9 mouse cellular contexts compared by ENCODE assay signal in genomic region chr3:153973949-153974760, GRCm38 (mm10). TPM values are rescaled to one million over a fixed set of nuclear protein-coding genes. Genes with fewer than 3 reads are reported as not detected.
DNase-seq lines count a peak whose midpoint lies in the region; ATAC-seq and TF ChIP-seq lines count a peak whose summit lies in the region.
"Had no signal": no experiment of that assay in that cellular context is flagged by ENCODE, and none has a peak within 500 bp of the region (broad histone marks: within the 10 kb centered on the region; RNA-seq: fewer than 3 reads in every experiment).

No protein-coding gene starts in this region.

- H3K36me3 ChIP-seq in hindbrain, embryonic 15.5 days, result no peaks in the 10 kb centered on the region
- no peaks in the 10 kb centered on the region for H3K36me3 ChIP-seq in midbrain, embryonic 16.5 days (ENCODE audit: control insufficient read depth, insufficient read depth, low read length)
- H3K36me3 ChIP-seq in thymus, adult 2 months (ENCODE audit: control insufficient read depth, insufficient read depth, low read length), result no peaks in the 10 kb centered on the region

- peak overlapping the region; percentile 89 for H3K4me2 ChIP-seq in hindbrain, embryonic 15.5 days
- H3K4me2 ChIP-seq in midbrain, embryonic 16.5 days (ENCODE audit: low read length), result peak overlapping the region; percentile 93

- peak; percentile 6; the same call in 1 of the 2 replicates for ATAC-seq in hindbrain, embryonic 15.5 days (ENCODE audit: low FRiP score, low read depth)
- peak; percentile 62 for ATAC-seq in midbrain, embryonic 16.5 days

- H3K4me3 ChIP-seq in left cerebral cortex, adult 2 months, result peak overlapping the region; percentile 70
- peak overlapping the region; percentile 54 for H3K4me3 ChIP-seq in hindbrain, embryonic 15.5 days
- peak overlapping the region; percentile 70 for H3K4me3 ChIP-seq in midbrain, embryonic 16.5 days (ENCODE audit: low read depth, low read length)
- no peak overlapping the region for H3K4me3 ChIP-seq in thymus, adult 2 months (ENCODE audit: control insufficient read depth, insufficient read depth, low read length)

- 2% methylated on average over 20 of the region's 21 CpGs for WGBS in hindbrain, embryonic 15.5 days
- WGBS in midbrain, embryonic 16.5 days, result 2% methylated on average over 18 of the region's 21 CpGs
- WGBS in thymus, adult 2 months, result 16% methylated on average over 21 of the region's 21 CpGs

- TF ChIP-seq POLR2A in thymus, adult 2 months (IDR thresholded peaks at IDR 0.05; ENCODE audit: control insufficient read depth, extremely low read depth, insufficient read depth, low read length, poor library complexity), result no peak

- H3K4me1 ChIP-seq in hindbrain, embryonic 15.5 days (replicated peaks), result peaks cover 26% of the 10 kb centered on the region
- peaks cover 15% of the 10 kb centered on the region for H3K4me1 ChIP-seq in midbrain, embryonic 16.5 days (ENCODE audit: control insufficient read depth, insufficient read depth, low read length)
- no peaks in the 10 kb centered on the region for H3K4me1 ChIP-seq in thymus, adult 2 months (replicated peaks; ENCODE audit: control insufficient read depth, insufficient read depth, low read length)

- TF ChIP-seq CTCF in left cerebral cortex, adult 2 months (IDR thresholded peaks at IDR 0.05), result no peak
- no peak for TF ChIP-seq CTCF in thymus, adult 2 months (IDR thresholded peaks at IDR 0.05; ENCODE audit: borderline replicate concordance, control insufficient read depth, extremely low read depth, insufficient read depth, low read length, poor library complexity)

- intact Hi-C loops in left cerebral cortex, adult 2 months (cut with DNase I), result no loop called here

- no peaks in the 10 kb centered on the region for H3K9me3 ChIP-seq in hindbrain, embryonic 15.5 days
- no peaks in the 10 kb centered on the region for H3K9me3 ChIP-seq in midbrain, embryonic 16.5 days (replicated peaks; ENCODE audit: control insufficient read depth, low read length, poor library complexity, severe bottlenecking)

- DNase-seq in left cerebral cortex, adult 2 months (ENCODE audit: extremely low spot score in 1 of 2, low spot score in 2 of 2), result peak; percentile 28 to 31
- no peak for DNase-seq in left cerebral cortex, adult 18-20 months (ENCODE audit: low spot score in 2 of 2)
- DNase-seq in cerebellum, postnatal 10 days, result peak; percentile 63 to 71
- DNase-seq in spleen, postnatal 36 days (ENCODE audit: low spot score in 2 of 2), result no peak
- DNase-seq in thymus, adult 2 months, result no peak
- DNase-seq in kidney, adult 9 months, result no peak

- H3K9ac ChIP-seq in hindbrain, embryonic 15.5 days, result peak overlapping the region; percentile 57
- peak overlapping the region; percentile 88 for H3K9ac ChIP-seq in midbrain, embryonic 16.5 days (ENCODE audit: low read depth, low read length)

- peak overlapping the region; percentile 72 for H3K27ac ChIP-seq in left cerebral cortex, adult 2 months
- H3K27ac ChIP-seq in hindbrain, embryonic 15.5 days (replicated peaks), result peak overlapping the region; percentile 54
- H3K27ac ChIP-seq in midbrain, embryonic 16.5 days (ENCODE audit: low read length), result peak overlapping the region; percentile 78
- no peak overlapping the region for H3K27ac ChIP-seq in thymus, adult 2 months (ENCODE audit: control insufficient read depth, insufficient read depth, low read length)

- no peaks in the 10 kb centered on the region for H3K27me3 ChIP-seq in hindbrain, embryonic 15.5 days
- no peaks in the 10 kb centered on the region for H3K27me3 ChIP-seq in midbrain, embryonic 16.5 days (ENCODE audit: control insufficient read depth, insufficient read depth, low read depth, low read length)
- peaks cover 15% of the 10 kb centered on the region; the same call in 1 of the 2 replicates for H3K27me3 ChIP-seq in thymus, adult 2 months (ENCODE audit: control insufficient read depth, insufficient read depth, low read length)

RNA-seq across cellular contexts. Expression of gene Slc44a5, which starts 0.9 kb away (rescaled TPM):
- total RNA-seq in left cerebral cortex, adult 2 months (2021), result 1 to 10 TPM; 9.0 to 9.3 TPM
- 1 to 10 TPM; 7.0 to 8.3 TPM for total RNA-seq in left cerebral cortex, adult 18-20 months (2021)
- 8.6 and 9.6 TPM in 2 replicates for polyA plus RNA-seq in hindbrain, embryonic 15.5 days (2015; fragmentation: Nextera tagmentation; extraction: Ambion mirVana)
- polyA plus RNA-seq in midbrain, embryonic 16.5 days (2015; fragmentation: Nextera tagmentation; extraction: Ambion mirVana), result 9.3 and 10.8 TPM in 2 replicates
- polyA plus RNA-seq in thymus, adult 2 months (2012; rRNA removed), result 0.03 and 0.05 TPM in 2 replicates
- total RNA-seq: liver, adult 2 months had no signal
- polyA plus RNA-seq: liver, adult 2 months had no signal

RNA-seq across cellular contexts. Expression of gene Acadm, which starts 29.7 kb away (rescaled TPM):
- total RNA-seq in left cerebral cortex, adult 2 months (2021), result 10 to 100 TPM; 44.8 to 47.3 TPM
- total RNA-seq in left cerebral cortex, adult 18-20 months (2021), result 10 to 100 TPM; 39.9 to 41.1 TPM
- polyA plus RNA-seq in hindbrain, embryonic 15.5 days (2015; fragmentation: Nextera tagmentation; extraction: Ambion mirVana), result 63.1 and 65.6 TPM in 2 replicates
- 56.7 and 65.6 TPM in 2 replicates for polyA plus RNA-seq in midbrain, embryonic 16.5 days (2015; fragmentation: Nextera tagmentation; extraction: Ambion mirVana)
- polyA plus RNA-seq in thymus, adult 2 months (2012; rRNA removed), result 53.6 and 69.1 TPM in 2 replicates

Comparison
In these comparisons a context has a peak if more than half of its experiments do, and no peak if none do; other contexts are left out.
1. DNase-seq: peak in left cerebral cortex, adult 2 months (2 of 2) and cerebellum, postnatal 10 days (2 of 2); none in left cerebral cortex, adult 18-20 months (0 of 2), spleen, postnatal 36 days (0 of 2), thymus, adult 2 months (single experiment) and kidney, adult 9 months (single experiment).